35 mouse cellular contexts compared by ENCODE assay signal in the genomic region with DNA sequence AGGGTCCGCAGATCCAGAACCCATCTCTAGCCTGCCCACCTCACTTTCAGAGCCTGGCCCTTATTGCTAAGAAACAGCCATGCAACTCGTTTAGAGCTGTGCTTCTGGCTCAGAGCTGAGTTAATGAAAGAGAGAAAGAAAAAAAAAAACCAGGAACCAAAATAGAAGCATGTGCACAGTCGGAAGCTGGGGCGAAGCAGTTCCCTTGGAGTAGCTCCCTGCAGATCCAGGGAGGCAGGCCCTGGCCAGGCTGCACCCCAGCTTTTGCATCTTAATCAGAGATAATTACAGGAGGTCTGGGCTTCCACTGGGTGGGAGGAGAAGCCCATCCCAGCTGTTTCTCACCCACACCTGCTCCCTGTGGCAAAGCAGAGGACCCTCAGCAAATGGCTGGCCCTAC. TPM values are rescaled to one million over a fixed set of nuclear protein-coding genes. Genes with fewer than 3 reads are reported as not detected.
DNase-seq lines count a peak whose midpoint lies in the region; ATAC-seq and TF ChIP-seq lines count a peak whose summit lies in the region.
"Had no signal": no experiment of that assay in that cellular context is flagged by ENCODE, and none has a peak within 500 bp of the region (broad histone marks: within the 10 kb centered on the region; RNA-seq: fewer than 3 reads in every experiment).

No protein-coding gene starts in this region.

- peak; percentile 74 for DNase-seq in heart, adult 11 months
- DNase-seq in heart, adult 2 months = no peak
- DNase-seq in left cerebral cortex, postnatal 25 days (ENCODE audit: low spot score in 2 of 2) = peak; percentile 38 to 72
- DNase-seq in left cerebral cortex, postnatal 4 days = no peak
- peak; percentile 30 for DNase-seq in right cerebral cortex, postnatal 14 days
- DNase-seq in urinary bladder, postnatal 25 days (ENCODE audit: low spot score) = no peak
- DNase-seq: adrenal gland, adult 2 months; adrenal gland, postnatal 36 days; B cell, adult 2 months; cerebellum, adult 9-10 months; embryo, embryonic 11 days; kidney, adult 8-10 months; kidney, postnatal 10 days; liver; lung, adult 2 months; lung, postnatal 10 days had no signal

- no peak overlapping the region for H3K4me3 ChIP-seq in heart, adult 2 months
- no peak overlapping the region for H3K4me3 ChIP-seq in cortical plate, adult 2 months (ENCODE audit: insufficient read depth, low read length)
- no peak overlapping the region for H3K4me3 ChIP-seq in hindbrain, embryonic 16.5 days (ENCODE audit: low read length)
- H3K4me3 ChIP-seq: embryonic facial prominence, embryonic 12.5 days; heart, embryonic 10.5 days; heart, embryonic 15.5 days; midbrain, embryonic 13.5 days; neural tube, embryonic 13.5 days had no signal

- no peaks in the 10 kb centered on the region for H3K4me1 ChIP-seq in heart, adult 2 months (ENCODE audit: control insufficient read depth, insufficient read depth, low read length)
- H3K4me1 ChIP-seq in cortical plate, adult 2 months (ENCODE audit: control insufficient read depth, insufficient read depth, low read length) = peaks cover 15% of the 10 kb centered on the region
- H3K4me1 ChIP-seq in hindbrain, embryonic 16.5 days (ENCODE audit: control insufficient read depth, insufficient read depth, low read depth, low read length) = no peaks in the 10 kb centered on the region
- H3K4me1 ChIP-seq: embryonic facial prominence, embryonic 12.5 days; heart, embryonic 10.5 days; heart, embryonic 15.5 days; midbrain, embryonic 13.5 days; neural tube, embryonic 13.5 days had no signal

- TF ChIP-seq CTCF in heart, adult 2 months (IDR thresholded peaks at IDR 0.05) = no peak
- TF ChIP-seq CTCF in cortical plate, adult 2 months (IDR thresholded peaks at IDR 0.05; ENCODE audit: extremely low read depth, insufficient read depth, low read length) = no peak

- TF ChIP-seq POLR2A in heart, adult 2 months (IDR thresholded peaks at IDR 0.05; ENCODE audit: insufficient read depth, low read depth, low read length) = no peak
- TF ChIP-seq POLR2A in cortical plate, adult 2 months (IDR thresholded peaks at IDR 0.05; ENCODE audit: extremely low read depth, insufficient read depth, low read length) = no peak

- intact Hi-C loops in heart, adult 2 months (cut with DNase I) = no loop called here
- intact Hi-C loops in left cerebral cortex, postnatal 25 days (cut with DNase I) = loop anchor here (5.0 kb wide), 2 partner anchors 145 to 190 kb away; no protein-coding TSS in a partner anchor
- intact Hi-C loops in left cerebral cortex, postnatal 4 days (cut with DNase I) = no loop called here

- ATAC-seq in hindbrain, embryonic 16.5 days = no peak
- ATAC-seq: activated CD4-positive, CD25-positive, alpha-beta regulatory T cell, adult 4 months; intestine, embryonic 16.5 days; midbrain, embryonic 13.5 days had no signal

- 32% methylated on average over 4 of the region's 4 CpGs for WGBS in heart, adult 2 months
- WGBS in hindbrain, embryonic 16.5 days = 38% methylated on average over 4 of the region's 4 CpGs

- no peak overlapping the region for H3K27ac ChIP-seq in heart, adult 2 months
- H3K27ac ChIP-seq in cortical plate, adult 2 months (ENCODE audit: insufficient read depth, low read length) = peak overlapping the region; percentile 47
- no peak overlapping the region for H3K27ac ChIP-seq in hindbrain, embryonic 16.5 days (ENCODE audit: low read depth, low read length)
- H3K27ac ChIP-seq: embryonic facial prominence, embryonic 12.5 days; heart, embryonic 10.5 days; heart, embryonic 15.5 days; liver, embryonic 14.5 days; macrophage; midbrain, embryonic 13.5 days; neural tube, embryonic 13.5 days had no signal

- H3K79me2 ChIP-seq in heart, adult 2 months (replicated peaks; ENCODE audit: control insufficient read depth, insufficient read depth, low read length) = no peaks in the 10 kb centered on the region

- H3K27me3 ChIP-seq in heart, adult 2 months (ENCODE audit: control insufficient read depth, insufficient read depth, low read length) = no peaks in the 10 kb centered on the region; the same call in 1 of the 2 replicates
- no peaks in the 10 kb centered on the region for H3K27me3 ChIP-seq in hindbrain, embryonic 16.5 days (replicated peaks; ENCODE audit: control insufficient read depth, insufficient read depth, low read length)

- H3K9ac ChIP-seq in heart, adult 2 months (ENCODE audit: low read depth, low read length) = no peak overlapping the region
- no peak overlapping the region for H3K9ac ChIP-seq in hindbrain, embryonic 16.5 days (ENCODE audit: low read depth, low read length)
- H3K9ac ChIP-seq: embryonic facial prominence, embryonic 12.5 days; heart, embryonic 15.5 days; liver, embryonic 14.5 days; midbrain, embryonic 13.5 days; neural tube, embryonic 13.5 days had no signal

- no peak for TF ChIP-seq EP300 in heart, adult 2 months (IDR thresholded peaks at IDR 0.05; ENCODE audit: insufficient read depth, low read depth, low read length)

- H3K36me3 ChIP-seq in heart, adult 2 months (ENCODE audit: control insufficient read depth, insufficient read depth, low read length) = no peaks in the 10 kb centered on the region
- no peaks in the 10 kb centered on the region for H3K36me3 ChIP-seq in hindbrain, embryonic 16.5 days (ENCODE audit: control insufficient read depth, insufficient read depth, low read length)
- H3K36me3 ChIP-seq: embryonic facial prominence, embryonic 12.5 days; heart, embryonic 10.5 days; heart, embryonic 15.5 days; midbrain, embryonic 13.5 days; neural tube, embryonic 13.5 days had no signal

- H3K9me3 ChIP-seq in hindbrain, embryonic 16.5 days (ENCODE audit: control insufficient read depth, low read length) = no peaks in the 10 kb centered on the region
- H3K9me3 ChIP-seq: embryonic facial prominence, embryonic 12.5 days; heart, embryonic 10.5 days; heart, embryonic 15.5 days; midbrain, embryonic 13.5 days; neural tube, embryonic 13.5 days had no signal

- H3K4me2 ChIP-seq in hindbrain, embryonic 16.5 days (ENCODE audit: low read length) = no peak overlapping the region
- H3K4me2 ChIP-seq: embryonic facial prominence, embryonic 12.5 days; heart, embryonic 15.5 days; midbrain, embryonic 13.5 days; neural tube, embryonic 13.5 days had no signal

RNA-seq across cellular contexts. Expression of a gene that starts 53.9 kb away (rescaled TPM):
- total RNA-seq in heart, adult 2 months (2021) = under 1 TPM; 0.43 to 0.52 TPM
- 0.23 and 0.43 TPM in 2 replicates for polyA plus RNA-seq in heart, adult 2 months (2012; rRNA removed)
- total RNA-seq in left cerebral cortex, postnatal 25 days (2021) = 10 to 100 TPM; 20.6 to 24.4 TPM
- total RNA-seq in left cerebral cortex, postnatal 4 days (2021) = 1 to 10 TPM; 6.4 to 7.8 TPM
- 12.9 and 13.2 TPM in 2 replicates for polyA plus RNA-seq in cortical plate, adult 2 months (2012; rRNA removed)
- polyA plus RNA-seq in hindbrain, embryonic 16.5 days (2015; fragmentation: Nextera tagmentation; extraction: Ambion mirVana) = 0.60 and 0.63 TPM in 2 replicates
- total RNA-seq: CH12.LX; megakaryocyte-erythroid progenitor cell, adult 5-6 weeks had no signal
- polyA plus RNA-seq: activated CD4-positive, CD25-positive, alpha-beta regulatory T cell, adult 4 months; heart, embryonic 15.5 days; intestine, embryonic 16.5 days; limb, embryonic 11.5 days; liver, embryonic 14.5 days; macrophage had no signal

RNA-seq across cellular contexts. Expression of a gene that starts 56.9 kb away (rescaled TPM):
- total RNA-seq in heart, adult 2 months (2021) = not detected
- not detected in 2 replicates for polyA plus RNA-seq in heart, adult 2 months (2012; rRNA removed)
- total RNA-seq in left cerebral cortex, postnatal 25 days (2021) = not detected
- total RNA-seq in left cerebral cortex, postnatal 4 days (2021) = not detected
- polyA plus RNA-seq in cortical plate, adult 2 months (2012; rRNA removed) = not detected in 2 replicates
- polyA plus RNA-seq in hindbrain, embryonic 16.5 days (2015; fragmentation: Nextera tagmentation; extraction: Ambion mirVana) = 0.10 TPM in 1 of 2 replicates, not detected in the other
- total RNA-seq: adrenal gland, adult 2 months; CH12.LX; gastrocnemius, adult 8-10 months; heart, postnatal 25 days; layer of hippocampus, postnatal 14 days; megakaryocyte-erythroid progenitor cell, adult 5-6 weeks had no signal
- polyA plus RNA-seq: activated CD4-positive, CD25-positive, alpha-beta regulatory T cell, adult 4 months; adrenal gland, adult 2 months; gonadal fat pad, adult 2 months; heart, embryonic 15.5 days; intestine, embryonic 16.5 days; large intestine, adult 2 months; liver, embryonic 14.5 days; lung, adult 2 months; macrophage; midbrain, embryonic 13.5 days had no signal

Comparison
In these comparisons a context has a peak if more than half of its experiments do, and no peak if none do; other contexts are left out.
1. DNase-seq: peak in heart, adult 11 months (single experiment), left cerebral cortex, postnatal 25 days (2 of 2) and right cerebral cortex, postnatal 14 days (single experiment); none in heart, adult 2 months (0 of 2), left cerebral cortex, postnatal 4 days (single experiment) and urinary bladder, postnatal 25 days (single experiment).
2. RNA of a gene that starts 53.9 kb away (total RNA-seq): 20.6 to 24.4 TPM in left cerebral cortex, postnatal 25 days and 6.4 to 7.8 TPM in left cerebral cortex, postnatal 4 days; 0.43 to 0.52 TPM in heart, adult 2 months; every median in the first group is over 4 times any median in the second.